Mouse (Mus musculus): ENCODE results near the gene Clip3. TPM values are rescaled to one million over a fixed set of nuclear protein-coding genes. Genes with fewer than 3 reads are reported as not detected.

Gene Clip3
- 103 and 113 TPM in 2 replicates for polyA plus RNA-seq (2015; fragmentation: Nextera tagmentation; extraction: Ambion mirVana)

DNA sequence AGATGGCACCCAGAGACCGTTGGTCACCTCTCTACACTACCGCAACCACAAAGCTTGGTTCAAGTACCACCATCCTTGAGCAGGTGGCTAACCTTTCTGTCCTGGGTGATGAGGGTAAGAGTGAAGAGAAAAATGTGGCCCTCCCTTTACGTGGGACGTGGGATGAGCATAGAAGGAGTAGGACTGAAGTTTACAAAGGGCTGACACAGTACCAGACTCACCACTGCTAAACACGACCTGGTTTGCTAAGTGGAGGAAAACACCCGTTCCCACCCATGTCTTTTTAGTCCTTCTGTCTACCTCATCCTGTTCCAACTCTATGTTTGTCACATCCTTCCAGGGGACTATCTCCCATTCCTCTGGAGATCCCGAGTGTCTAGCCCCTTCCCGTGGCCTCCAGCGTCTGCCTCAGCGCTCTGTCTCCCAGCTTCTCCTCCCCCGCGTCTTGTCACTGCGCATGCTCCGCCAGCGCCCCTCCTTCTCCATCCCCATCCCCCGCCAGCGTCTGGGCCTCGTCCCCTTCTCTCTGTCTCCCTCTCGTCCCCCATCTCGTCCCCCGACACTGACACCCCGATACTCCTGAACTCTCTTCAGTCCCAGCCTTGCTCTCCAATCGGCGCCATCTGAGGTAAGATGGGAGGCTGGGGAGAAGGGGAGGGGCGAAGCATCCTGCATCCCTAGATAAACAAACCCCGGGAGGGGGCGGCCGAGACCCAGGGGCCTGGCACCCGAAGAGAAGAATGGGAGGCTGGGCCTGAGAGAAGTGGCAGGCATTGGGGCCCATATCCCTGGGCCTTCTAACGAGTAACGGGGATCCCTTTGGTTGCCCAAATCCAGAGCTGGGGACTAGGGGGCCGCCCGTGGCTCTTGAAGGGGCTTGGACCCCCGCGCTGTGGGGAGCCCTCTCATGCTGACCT is at the start of gene Clip3:
Gene Clip3 (plus strand): TSS at position 514 of the 917 bp plus-strand sequence.
- H3K4me3 ChIP-seq: peak within 1 kb of the TSS; percentile 78
- H3K9me3 ChIP-seq: no peaks in the 10 kb centered on the region
- H3K4me1 ChIP-seq (replicated peaks): peaks cover 52% of the 10 kb centered on the region
- 7% methylated on average over 35 of the region's 35 CpGs for WGBS
- H3K4me2 ChIP-seq: peak within 1 kb of the TSS; percentile 89
- H3K36me3 ChIP-seq: peaks cover 32% of the 10 kb centered on the region
- ATAC-seq (ENCODE audit: low read depth): peak; percentile 88
- H3K9ac ChIP-seq: peak within 1 kb of the TSS; percentile 95
- no peaks in the 10 kb centered on the region for H3K27me3 ChIP-seq
- H3K27ac ChIP-seq (replicated peaks): peak within 1 kb of the TSS; percentile 85

DNA sequence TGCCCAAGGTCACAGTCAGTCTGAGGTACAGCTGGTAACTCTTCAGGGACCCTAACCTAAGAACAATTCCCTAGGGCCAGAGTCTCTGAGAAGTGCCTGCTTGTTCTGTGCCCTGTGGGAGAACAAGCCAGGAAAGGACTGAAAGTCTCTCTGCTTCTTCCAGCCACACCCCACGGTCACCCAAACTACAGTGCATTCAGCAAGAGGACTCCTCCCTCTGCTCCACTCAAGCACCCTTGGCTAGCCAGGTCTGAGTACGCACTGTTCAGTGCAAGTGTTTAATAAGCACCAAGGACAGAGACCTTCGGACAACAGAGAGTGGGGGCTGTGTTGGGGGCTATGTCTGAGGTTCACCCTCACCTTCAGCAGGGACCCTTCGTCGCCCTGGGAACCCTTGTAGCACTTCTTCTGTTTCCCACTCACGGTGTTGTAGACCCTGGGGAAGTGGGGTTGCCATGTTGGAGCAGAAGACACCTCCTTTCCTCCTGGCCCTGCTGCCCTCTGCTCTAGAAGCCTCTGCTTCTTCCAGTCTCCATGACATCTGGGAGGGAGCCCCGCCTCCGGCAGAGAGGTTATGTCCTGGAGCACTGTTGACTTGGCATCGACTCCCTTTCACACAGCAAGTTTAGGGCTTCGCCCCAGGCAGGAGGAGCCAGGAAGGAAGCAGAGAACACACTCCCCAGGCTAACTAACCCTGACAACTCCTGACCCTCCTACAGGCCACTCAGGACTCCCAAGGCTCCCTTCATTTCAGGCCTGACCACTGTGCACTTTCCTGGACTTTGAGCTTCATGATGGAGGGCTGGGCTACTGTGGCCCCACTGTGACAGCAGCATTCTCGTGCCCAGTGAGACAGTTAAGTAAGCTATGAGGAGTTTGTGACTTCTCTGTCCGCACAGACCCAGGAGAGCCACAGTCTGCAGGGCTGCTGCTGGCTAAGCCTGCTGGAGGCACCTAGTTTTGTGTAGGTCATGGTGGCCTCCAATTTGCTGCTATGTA is 39.3 kb upstream of the Clip3 start:
- Histone ChIP-seq H3K4me1 (replicated peaks) (no peaks in the 10 kb centered on the region), H3K27me3 (no peaks in the 10 kb centered on the region), H3K36me3 (no peaks in the 10 kb centered on the region), H3K4me2 (no peak overlapping the region), H3K9ac (0 out of 2 replicates have a peak overlapping the region, but pooled peaks have one; percentile 8), H3K27ac (replicated peaks) (no peak overlapping the region), H3K4me3 (no peak overlapping the region), H3K9me3 (no peaks in the 10 kb centered on the region)
- no peak for ATAC-seq (ENCODE audit: low read depth)
- WGBS: 89% methylated on average over 12 of the region's 12 CpGs

- no peak overlapping the region for H3K4me3 ChIP-seq
- H3K36me3 ChIP-seq: 0 out of 2 replicates have a peak, but pooled peaks cover 3% of the 10 kb centered on the region
- no peak overlapping the region for H3K4me2 ChIP-seq
- no peak overlapping the region for H3K27ac ChIP-seq (replicated peaks)
- H3K27me3 ChIP-seq: no peaks in the 10 kb centered on the region
- H3K9me3 ChIP-seq: no peaks in the 10 kb centered on the region
- H3K9ac ChIP-seq: no peak overlapping the region
- 88% methylated on average over 2 of the region's 2 CpGs for WGBS
- no peaks in the 10 kb centered on the region for H3K4me1 ChIP-seq (replicated peaks)
- ATAC-seq (ENCODE audit: low read depth): no peak
Measured at GRCm38 (mm10) chr7:30265041-30265440, 26.5 kb upstream of the Clip3 start.

DNA sequence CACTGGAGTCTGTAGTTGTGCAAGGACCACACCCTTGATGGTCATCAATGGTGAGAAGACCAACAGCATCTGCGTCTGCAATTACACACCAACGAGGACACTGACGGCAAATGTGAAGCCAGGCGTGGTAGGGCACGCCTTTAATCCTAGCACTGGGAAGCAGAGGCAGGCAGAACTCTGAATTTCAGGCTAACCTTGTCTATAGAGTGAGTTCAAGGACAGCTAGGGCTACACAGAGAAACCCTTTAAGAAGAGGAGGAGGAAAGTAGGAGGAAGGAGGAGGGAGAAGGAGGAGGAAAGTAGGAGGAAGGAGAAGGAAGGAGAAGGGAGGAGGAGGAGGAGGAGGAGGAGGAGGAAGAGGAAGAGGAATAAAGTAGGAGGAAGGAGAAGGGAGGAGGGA is 26.0 kb upstream of the Clip3 start:
- no peak for ATAC-seq (ENCODE audit: low read depth)
- H3K27ac ChIP-seq (replicated peaks): no peak overlapping the region

DNA sequence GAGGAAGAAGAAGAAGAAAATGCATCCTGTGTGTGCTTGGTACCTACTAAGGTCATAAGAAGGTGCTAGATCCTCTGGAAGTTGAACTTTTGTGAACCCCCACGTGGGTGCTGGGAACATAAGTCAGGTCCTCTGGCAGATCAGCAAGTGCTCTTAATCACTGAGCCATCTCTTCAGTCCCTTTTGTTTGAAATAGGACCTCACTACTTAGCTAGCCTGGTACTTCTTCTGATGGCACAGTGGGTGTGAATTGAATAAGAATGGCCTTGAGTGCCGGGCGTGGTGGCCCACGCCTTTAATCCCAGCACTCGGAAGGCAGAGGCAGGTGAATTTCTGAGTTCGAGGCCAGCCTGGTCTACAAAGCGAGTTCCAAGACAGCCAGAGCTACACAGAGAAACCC is 25.6 kb upstream of the Clip3 start:
- Histone ChIP-seq H3K36me3 (0 out of 2 replicates have a peak, but pooled peaks cover 3% of the 10 kb centered on the region), H3K27ac (replicated peaks) (no peak overlapping the region), H3K9me3 (no peaks in the 10 kb centered on the region), H3K9ac (no peak overlapping the region), H3K27me3 (no peaks in the 10 kb centered on the region), H3K4me3 (no peak overlapping the region), H3K4me2 (no peak overlapping the region), H3K4me1 (replicated peaks) (no peaks in the 10 kb centered on the region)
- WGBS: 91% methylated on average over 7 of the region's 7 CpGs
- ATAC-seq (ENCODE audit: low read depth): no peak

More for the DNA sequence above, 26.0 kb upstream of the Clip3 start:
- no peaks in the 10 kb centered on the region for H3K9me3 ChIP-seq
- H3K4me1 ChIP-seq (replicated peaks): no peaks in the 10 kb centered on the region
- H3K4me3 ChIP-seq: no peak overlapping the region
- WGBS: 93% methylated on average over 5 of the region's 5 CpGs
- H3K36me3 ChIP-seq: 0 out of 2 replicates have a peak, but pooled peaks cover 3% of the 10 kb centered on the region
- H3K27me3 ChIP-seq: no peaks in the 10 kb centered on the region
- no peak overlapping the region for H3K4me2 ChIP-seq
- H3K9ac ChIP-seq: no peak overlapping the region

DNA sequence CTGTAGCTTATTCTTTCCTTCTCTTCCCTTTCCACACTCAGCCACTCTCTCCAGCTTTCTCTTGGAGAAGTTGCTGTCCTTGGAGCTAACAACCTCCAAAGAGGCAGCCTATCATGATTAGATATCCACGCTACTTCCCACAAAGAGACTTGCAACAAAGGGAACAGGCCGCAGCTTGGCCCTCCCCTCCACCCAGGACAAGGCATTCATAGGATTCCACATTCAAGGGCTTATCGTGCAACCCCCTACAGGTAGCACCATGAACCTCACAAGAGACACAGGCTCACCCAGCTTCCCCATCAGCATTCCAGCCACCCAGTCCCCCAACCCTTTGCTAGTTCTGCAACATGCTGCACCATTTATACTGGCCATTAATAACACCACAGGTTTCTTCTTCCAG is 24.7 kb upstream of the Clip3 start:
- Histone ChIP-seq H3K9ac (no peak overlapping the region), H3K4me1 (replicated peaks) (no peaks in the 10 kb centered on the region), H3K27me3 (no peaks in the 10 kb centered on the region), H3K9me3 (no peaks in the 10 kb centered on the region), H3K4me2 (no peak overlapping the region), H3K36me3 (0 out of 2 replicates have a peak, but pooled peaks cover 3% of the 10 kb centered on the region), H3K27ac (replicated peaks) (no peak overlapping the region), H3K4me3 (no peak overlapping the region)
- no peak for ATAC-seq (ENCODE audit: low read depth)
- 91% methylated on average over 3 of the region's 3 CpGs for WGBS

DNA sequence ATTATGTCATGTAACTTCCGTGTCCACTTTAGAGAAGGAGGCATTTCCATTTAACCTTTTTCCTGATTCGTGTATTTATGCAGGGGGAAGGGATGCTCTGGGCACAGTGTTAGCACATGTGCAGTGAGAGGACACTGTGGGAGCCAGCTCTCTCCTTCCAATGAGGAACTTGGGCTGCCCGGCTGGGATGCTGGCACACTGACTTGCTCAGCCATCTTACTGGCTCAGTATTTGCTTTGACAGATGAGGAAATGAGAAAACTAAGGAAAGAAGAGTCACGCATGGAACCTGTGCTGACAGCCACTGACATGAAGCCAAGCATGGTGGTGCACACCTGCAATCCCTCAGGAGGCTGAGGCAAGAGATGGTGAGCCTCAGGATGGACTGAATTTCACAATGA is 21.9 kb upstream of the Clip3 start:
- Histone ChIP-seq H3K36me3 (no peaks in the 10 kb centered on the region), H3K27me3 (no peaks in the 10 kb centered on the region), H3K4me2 (no peak overlapping the region), H3K27ac (replicated peaks) (no peak overlapping the region), H3K9me3 (no peaks in the 10 kb centered on the region), H3K4me1 (replicated peaks) (no peaks in the 10 kb centered on the region), H3K9ac (no peak overlapping the region), H3K4me3 (no peak overlapping the region)
- ATAC-seq (ENCODE audit: low read depth): no peak
- 93% methylated on average over 4 of the region's 4 CpGs for WGBS

- no peak for ATAC-seq (ENCODE audit: low read depth)
- WGBS: 81% methylated on average over 6 of the region's 6 CpGs
- H3K9me3 ChIP-seq: no peaks in the 10 kb centered on the region
- H3K36me3 ChIP-seq: no peaks in the 10 kb centered on the region
- no peak overlapping the region for H3K4me2 ChIP-seq
- H3K27ac ChIP-seq (replicated peaks): no peak overlapping the region
- 0 out of 2 replicates have a peak, but pooled peaks cover 6% of the 10 kb centered on the region for H3K4me1 ChIP-seq (replicated peaks)
- H3K9ac ChIP-seq: no peak overlapping the region
- no peak overlapping the region for H3K4me3 ChIP-seq
- H3K27me3 ChIP-seq: no peaks in the 10 kb centered on the region
Measured at GRCm38 (mm10) chr7:30274383-30274782, 17.1 kb upstream of the Clip3 start.

DNA sequence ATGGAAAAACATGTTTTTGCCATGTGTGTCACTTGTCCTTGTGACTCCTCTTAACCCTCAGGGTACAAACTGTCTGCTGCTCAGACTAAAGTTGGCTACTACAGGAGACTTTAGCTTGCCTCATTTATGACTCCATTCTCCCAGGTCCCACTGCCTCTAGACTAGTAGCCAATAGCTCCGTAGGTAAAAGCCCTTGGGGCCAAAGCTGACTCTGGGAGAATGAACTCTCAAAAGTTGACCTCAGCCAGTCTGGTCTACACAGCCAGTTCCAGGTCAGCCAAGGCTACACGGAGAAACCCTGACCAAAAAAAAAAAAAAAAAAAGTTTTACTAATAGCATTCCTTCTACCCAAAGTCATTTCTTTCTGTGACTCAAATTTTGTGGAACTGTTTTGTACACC is 12.6 kb upstream of the Clip3 start:
- H3K27ac ChIP-seq (replicated peaks): no peak overlapping the region
- WGBS: 33% methylated on average over 2 of the region's 2 CpGs
- H3K36me3 ChIP-seq: no peaks in the 10 kb centered on the region
- no peaks in the 10 kb centered on the region for H3K9me3 ChIP-seq
- H3K27me3 ChIP-seq: no peaks in the 10 kb centered on the region
- H3K4me2 ChIP-seq: peak overlapping the region; percentile 94; the same call in 1 of the 2 replicates
- H3K4me3 ChIP-seq: no peak overlapping the region
- no peak for ATAC-seq (ENCODE audit: low read depth)
- H3K4me1 ChIP-seq (replicated peaks): peaks cover 19% of the 10 kb centered on the region
- no peak overlapping the region for H3K9ac ChIP-seq

GRCm38 (mm10) chr7:30279536-30279935 is 12.0 kb upstream of the Clip3 start:
- H3K4me2 ChIP-seq: peak overlapping the region; percentile 94
- ATAC-seq (ENCODE audit: low read depth): 0 out of 2 replicates have a peak, but pooled peaks have one; percentile 19
- WGBS: 0% methylated on average over 6 of the region's 6 CpGs

GRCm38 (mm10) chr7:30279951-30280669 is 11.4 kb upstream of the Clip3 start, which contains the start of the genes Thap8 and Wdr62:
Gene Thap8 (plus strand): TSS chr7:30280094.
Gene Wdr62 (minus strand): TSS chr7:30280419.
- no peaks in the 10 kb centered on the region for H3K27me3 ChIP-seq
- H3K27ac ChIP-seq (replicated peaks): peak within 1 kb of the TSS; percentile 97
- H3K4me2 ChIP-seq: peak within 1 kb of the TSS; percentile 94
- peaks cover 19% of the 10 kb centered on the region for H3K4me1 ChIP-seq (replicated peaks)
- WGBS: under 1% methylated on average over 49 of the region's 49 CpGs
- peak within 1 kb of the TSS; percentile 76 for H3K4me3 ChIP-seq
- peak within 1 kb of the TSS; percentile 70 for H3K9ac ChIP-seq
- no peaks in the 10 kb centered on the region for H3K36me3 ChIP-seq
- ATAC-seq (ENCODE audit: low read depth): peak; percentile 97
- no peaks in the 10 kb centered on the region for H3K9me3 ChIP-seq

More at GRCm38 (mm10) chr7:30279536-30279935, 12.0 kb upstream of the Clip3 start:
- H3K27me3 ChIP-seq: no peaks in the 10 kb centered on the region
- H3K4me3 ChIP-seq: peak overlapping the region; percentile 76
- H3K9ac ChIP-seq: peak overlapping the region; percentile 70
- no peaks in the 10 kb centered on the region for H3K36me3 ChIP-seq
- peaks cover 19% of the 10 kb centered on the region for H3K4me1 ChIP-seq (replicated peaks)
- H3K27ac ChIP-seq (replicated peaks): no peak overlapping the region
- H3K9me3 ChIP-seq: no peaks in the 10 kb centered on the region

Measured in neural tube, embryonic 13.5 days (tissue).